Mouse (Mus musculus) midbrain, embryonic 14.5 days (tissue): ENCODE results near the gene Spata22. TPM values are rescaled to one million over a fixed set of nuclear protein-coding genes. Genes with fewer than 3 reads are reported as not detected.
"Not testable (repeated sequence)": the region's sequence is repeated elsewhere in the genome, so short reads cannot be mapped to it uniquely, and the experiment has no call there.

Source experiments
- ATAC-seq: fragments of 200-750 bp; cut with Nextera tagmentation; 2 replicates; pipeline ENCODE4 v1.8.0; 2017; ENCODE audit warnings: moderate number of reproducible peaks, moderate library complexity; ENCODE audit not compliant: low FRiP score, low TSS enrichment
- DNase-seq: peaks from one replicate; pipeline ENCODE4 v3.0.0-alpha.2; 2015
- H3K27ac ChIP-seq: fragments of 300-500 bp; sonication (generic); replicated peaks from 2 replicates; pipeline ENCODE4 v1.5.1; 2014; ENCODE audit warnings: mild to moderate bottlenecking, low read depth, low read length, moderate library complexity
- H3K27me3 ChIP-seq: fragments of 300-500 bp; sonication (generic); 2 replicates; pipeline ENCODE4 v1.6.1; 2014; ENCODE audit warnings: low read length, control low read depth, mixed read lengths; ENCODE audit not compliant: control insufficient read depth, insufficient read depth
- H3K36me3 ChIP-seq: fragments of 300-500 bp; sonication (generic); 2 replicates; pipeline ENCODE4 v1.6.1; 2014; ENCODE audit warnings: low read length, control low read depth; ENCODE audit not compliant: control insufficient read depth, insufficient read depth
- H3K4me1 ChIP-seq: fragments of 300-500 bp; sonication (generic); 2 replicates; pipeline ENCODE4 v1.6.1; 2014; ENCODE audit warnings: mild to moderate bottlenecking, antibody characterized with exemption, low read length, control low read depth; ENCODE audit not compliant: control insufficient read depth, insufficient read depth
- H3K4me2 ChIP-seq: fragments of 300-500 bp; sonication (generic); 2 replicates; pipeline ENCODE4 v1.6.1; 2014; ENCODE audit warnings: mild to moderate bottlenecking, low read length, moderate library complexity
- H3K4me3 ChIP-seq: fragments of 300-500 bp; sonication (generic); replicated peaks from 2 replicates; pipeline ENCODE4 v1.5.1; 2014; ENCODE audit warnings: low read depth, low read length
- H3K9ac ChIP-seq: fragments of 300-500 bp; sonication (generic); replicated peaks from 2 replicates; pipeline ENCODE4 v1.6.1; 2014; ENCODE audit warnings: mild to moderate bottlenecking, low read length, moderate library complexity
- H3K9me3 ChIP-seq: fragments of 300-500 bp; sonication (generic); 2 replicates; pipeline ENCODE4 v1.6.1; 2016; ENCODE audit warnings: low read length, control low read depth, mixed read lengths; ENCODE audit not compliant: control insufficient read depth
- WGBS: fragments of 180-500 bp; shearing (Covaris S2); extraction: QIAGEN DNeasy Blood & Tissue Kit; methylation state at CpG from one replicate; pipeline ENCODE4 v1.1.7; 2014; 5-methylcytosine and 5-hydroxymethylcytosine counted together
- polyA plus RNA-seq: library from polyadenylated mRNA; unstranded; fragments of >200 nt; fragmentation: Nextera tagmentation; extraction: Ambion mirVana; gene quantifications from 2 replicates; pipeline ENCODE4 v1.2.1, GENCODE M21; 2014

The Spata22 gene
- polyA plus RNA-seq, 1 experiment from 2014 or later = not detected

DNA sequence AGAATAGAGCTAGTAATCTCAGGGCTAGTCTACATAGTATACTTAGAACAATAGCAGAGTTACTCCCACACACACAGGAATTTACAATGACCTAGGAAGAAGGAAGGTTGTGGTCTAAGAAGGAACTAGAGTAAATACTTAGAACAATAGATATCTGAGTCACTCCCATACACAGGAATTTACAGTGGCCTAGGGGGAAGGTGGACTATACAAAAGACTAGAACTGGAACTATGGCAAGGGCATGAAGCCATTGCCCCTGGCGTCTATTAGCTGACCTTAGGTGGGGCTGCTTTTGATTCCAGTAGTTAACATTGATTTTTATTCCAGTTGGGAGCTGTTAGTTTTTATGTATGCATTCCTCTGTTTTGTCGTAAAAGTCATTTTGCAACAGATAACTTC is 11.0 kb upstream of the Spata22 start:
- not testable (repeated sequence) for DNase-seq, H3K27me3 ChIP-seq, H3K4me1 ChIP-seq, H3K9me3 ChIP-seq, H3K27ac ChIP-seq, ATAC-seq, H3K36me3 ChIP-seq, H3K4me2 ChIP-seq, H3K9ac ChIP-seq, H3K4me3 ChIP-seq
- 86% methylated on average over 2 of the region's 2 CpGs for WGBS

GRCm38 (mm10) chr11:73321064-73321463 is 8.5 kb upstream of the Spata22 start:
- not testable (repeated sequence) for H3K4me2 ChIP-seq, ATAC-seq, H3K27ac ChIP-seq, H3K4me1 ChIP-seq, H3K4me3 ChIP-seq, H3K9ac ChIP-seq, DNase-seq, H3K36me3 ChIP-seq, H3K27me3 ChIP-seq, H3K9me3 ChIP-seq
- 93% methylated on average over 13 of the region's 13 CpGs for WGBS

- Histone ChIP-seq H3K4me1 (no peaks in the 10 kb centered on the region), H3K4me3 (no peak overlapping the region), H3K9me3 (no peaks in the 10 kb centered on the region), H3K9ac (no peak overlapping the region), H3K4me2 (no peak overlapping the region), H3K27me3 (no peaks in the 10 kb centered on the region), H3K36me3 (no peaks in the 10 kb centered on the region), H3K27ac (no peak overlapping the region)
- ATAC-seq = no peak
- WGBS = 74% methylated on average over 9 of the region's 9 CpGs
- no peak for DNase-seq
These were observed 5.4 kb upstream of the Spata22 start for GRCm38 (mm10) chr11:73323906-73324830.

GRCm38 (mm10) chr11:73326485-73326886 is 3.1 kb upstream of the Spata22 start:
- H3K9me3 ChIP-seq = no peaks in the 10 kb centered on the region
- no peaks in the 10 kb centered on the region for H3K27me3 ChIP-seq
- H3K4me3 ChIP-seq = no peak overlapping the region
- DNase-seq = no peak
- H3K4me1 ChIP-seq = no peaks in the 10 kb centered on the region
- no peak overlapping the region for H3K9ac ChIP-seq
- WGBS = 73% methylated on average over 12 of the region's 12 CpGs
- H3K27ac ChIP-seq = no peak overlapping the region
- no peak overlapping the region for H3K4me2 ChIP-seq
- no peaks in the 10 kb centered on the region for H3K36me3 ChIP-seq
- no peak for ATAC-seq

DNA sequence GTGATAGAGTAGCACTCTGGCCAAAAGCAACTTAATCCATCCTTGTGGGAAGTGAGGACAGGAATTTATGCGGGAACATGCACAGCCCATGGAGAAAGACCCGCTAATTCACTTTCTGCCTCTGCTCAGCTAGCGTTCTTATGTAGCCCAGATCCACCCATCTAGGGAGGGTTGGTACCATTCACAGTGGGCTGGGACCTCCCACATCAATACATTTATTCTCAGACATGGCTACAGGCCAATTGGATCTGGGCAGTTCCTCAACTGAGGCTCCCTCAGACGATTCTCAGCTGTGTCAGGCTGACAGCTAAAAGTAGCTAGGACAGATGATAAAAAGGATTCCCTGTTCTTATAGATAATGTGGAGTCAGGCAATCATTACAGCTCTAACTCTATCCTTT is 2.2 kb upstream of the Spata22 start:
- no peak for ATAC-seq
- Histone ChIP-seq H3K27me3 (no peaks in the 10 kb centered on the region), H3K36me3 (no peaks in the 10 kb centered on the region), H3K4me3 (no peak overlapping the region), H3K9me3 (no peaks in the 10 kb centered on the region), H3K27ac (no peak overlapping the region), H3K9ac (no peak overlapping the region), H3K4me2 (no peak overlapping the region), H3K4me1 (no peaks in the 10 kb centered on the region)
- WGBS = 71% methylated on average over 4 of the region's 4 CpGs
- DNase-seq = no peak

DNA sequence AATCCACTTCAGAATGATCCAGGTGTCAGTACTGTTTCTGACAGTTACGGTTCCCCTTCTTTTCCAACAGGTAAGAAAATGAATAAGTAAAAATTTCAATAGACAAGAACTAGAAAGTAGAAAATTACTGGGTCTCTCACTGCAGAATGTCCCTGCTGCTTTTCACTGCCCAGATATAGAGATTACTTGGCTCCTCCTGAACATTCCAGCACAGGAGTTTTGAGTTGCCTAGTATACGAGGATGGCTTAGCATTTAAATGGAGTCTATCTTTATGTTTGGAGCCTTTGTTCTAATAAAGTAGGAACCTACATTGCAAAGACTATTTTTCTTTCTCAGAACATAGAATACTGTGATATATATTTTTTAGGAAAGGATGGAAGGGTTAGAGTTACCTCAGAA is 3.8 kb downstream of the Spata22 start:
- DNase-seq (peak; percentile 27), ATAC-seq (no peak)
- Histone ChIP-seq H3K4me1 (no peaks in the 10 kb centered on the region), H3K9me3 (no peaks in the 10 kb centered on the region), H3K4me3 (no peak overlapping the region), H3K27me3 (no peaks in the 10 kb centered on the region), H3K4me2 (no peak overlapping the region), H3K9ac (no peak overlapping the region), H3K36me3 (no peaks in the 10 kb centered on the region), H3K27ac (no peak overlapping the region)
- WGBS = 45% methylated on average over 2 of the region's 2 CpGs

GRCm38 (mm10) chr11:73336919-73337318 is 7.4 kb downstream of the Spata22 start:
- Histone ChIP-seq H3K36me3 (no peaks in the 10 kb centered on the region), H3K4me1 (no peaks in the 10 kb centered on the region), H3K27ac (no peak overlapping the region), H3K4me3 (no peak overlapping the region), H3K9me3 (no peaks in the 10 kb centered on the region), H3K4me2 (no peak overlapping the region), H3K27me3 (no peaks in the 10 kb centered on the region), H3K9ac (no peak overlapping the region)
- WGBS = 84% methylated on average over 4 of the region's 4 CpGs
- no peak for ATAC-seq
- DNase-seq = no peak

GRCm38 (mm10) chr11:73350483-73350882 is 20.9 kb downstream of the Spata22 start, which contains the start of gene Olfr20:
TSS of gene Olfr20 (plus strand) at chr11:73350783.
- DNase-seq = no peak
- Histone ChIP-seq H3K27me3 (no peaks in the 10 kb centered on the region), H3K4me3 (no peak within 1 kb of the TSS), H3K4me1 (no peaks in the 10 kb centered on the region), H3K27ac (no peak within 1 kb of the TSS), H3K9ac (no peak within 1 kb of the TSS), H3K4me2 (no peak within 1 kb of the TSS), H3K36me3 (no peaks in the 10 kb centered on the region), H3K9me3 (no peaks in the 10 kb centered on the region)
- ATAC-seq = no peak
- WGBS = 45% methylated on average over 3 of the region's 3 CpGs

- DNase-seq (no peak), ATAC-seq (no peak)
- no peaks in the 10 kb centered on the region for H3K27me3 ChIP-seq
- H3K4me2 ChIP-seq = no peak within 1 kb of the TSS
- no peak within 1 kb of the TSS for H3K4me3 ChIP-seq
- H3K27ac ChIP-seq = no peak within 1 kb of the TSS
- no peak within 1 kb of the TSS for H3K9ac ChIP-seq
- no peaks in the 10 kb centered on the region for H3K9me3 ChIP-seq
- 86% methylated on average over 2 of the region's 2 CpGs for WGBS
- no peaks in the 10 kb centered on the region for H3K4me1 ChIP-seq
- H3K36me3 ChIP-seq = no peaks in the 10 kb centered on the region
These were observed 41.4 kb downstream of the Spata22 start, which contains the start of gene Olfr376 for GRCm38 (mm10) chr11:73370946-73371345. TSS of gene Olfr376 (plus strand) at chr11:73371246.
